Mouse (Mus musculus): ENCODE results near the gene Bfar. TPM values are rescaled to one million over a fixed set of nuclear protein-coding genes. Genes with fewer than 3 reads are reported as not detected.
"Not testable (repeated sequence)": the region's sequence is repeated elsewhere in the genome, so short reads cannot be mapped to it uniquely, and the experiment has no call there.

The Bfar gene
- polyA plus RNA-seq, 1 experiment from 2014 or later, result 38.3 TPM

DNA sequence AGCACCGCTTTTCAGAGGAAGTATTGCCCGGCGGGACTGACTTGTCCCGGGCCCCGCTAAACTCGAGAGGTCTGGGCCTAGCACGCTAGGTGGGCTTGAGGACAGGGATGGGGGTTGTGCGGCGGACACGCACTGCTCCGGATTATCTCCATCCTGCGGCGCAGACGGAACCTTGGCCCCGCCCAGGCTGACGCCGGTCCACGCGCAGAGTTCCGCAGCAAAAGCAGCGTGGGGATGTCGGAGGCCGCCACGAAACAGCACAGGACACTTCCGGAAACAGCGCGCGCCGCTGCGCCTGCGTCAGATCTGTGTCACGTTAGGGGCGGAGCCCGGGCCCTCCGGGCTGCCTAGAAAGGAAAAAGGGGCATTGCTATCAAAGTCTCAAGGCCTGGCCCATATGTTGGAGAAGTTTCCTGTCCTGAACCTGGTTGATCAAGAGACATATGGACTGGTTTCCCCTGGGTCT, 3.7 kb upstream of the Bfar start, which contains the start of gene Parn:
Gene Parn, minus strand, starts transcription at position 293 of the 466 bp plus-strand sequence.
- H3K4me3 ChIP-seq (ENCODE audit: low read length), result peak within 1 kb of the TSS; percentile 72
- ATAC-seq, result peak; percentile 81
- 0 out of 2 replicates have a peak, but pooled peaks cover 2% of the 10 kb centered on the region for H3K4me1 ChIP-seq (ENCODE audit: control insufficient read depth, insufficient read depth, low read length)
- WGBS, result 0% methylated on average over 35 of the region's 35 CpGs
- peak within 1 kb of the TSS; percentile 62 for H3K27ac ChIP-seq (ENCODE audit: low read length)
- H3K9ac ChIP-seq (ENCODE audit: low read depth, low read length), result peak within 1 kb of the TSS; percentile 78
- peak within 1 kb of the TSS; percentile 59 for H3K4me2 ChIP-seq (ENCODE audit: low read depth, low read length)
- no peaks in the 10 kb centered on the region for H3K36me3 ChIP-seq (ENCODE audit: control insufficient read depth, insufficient read depth, low read length)
- no peaks in the 10 kb centered on the region for H3K9me3 ChIP-seq (ENCODE audit: control insufficient read depth, low read length)
- no peaks in the 10 kb centered on the region for H3K27me3 ChIP-seq (replicated peaks; ENCODE audit: control insufficient read depth, insufficient read depth, low read length)

- 77% methylated on average over 10 of the region's 10 CpGs for WGBS
- H3K36me3 ChIP-seq (ENCODE audit: control insufficient read depth, insufficient read depth, low read length), result no peaks in the 10 kb centered on the region
- H3K27me3 ChIP-seq (replicated peaks; ENCODE audit: control insufficient read depth, insufficient read depth, low read length), result no peaks in the 10 kb centered on the region
- H3K4me1 ChIP-seq (ENCODE audit: control insufficient read depth, insufficient read depth, low read length), result peaks cover 7% of the 10 kb centered on the region; the same call in 1 of the 2 replicates
- H3K9ac ChIP-seq (ENCODE audit: low read depth, low read length), result peak overlapping the region; percentile 78
- no peak overlapping the region; the same call in none of the 2 replicates for H3K27ac ChIP-seq (ENCODE audit: low read length)
- no peaks in the 10 kb centered on the region for H3K9me3 ChIP-seq (ENCODE audit: control insufficient read depth, low read length)
- H3K4me2 ChIP-seq (ENCODE audit: low read depth, low read length), result peak overlapping the region; percentile 41; the same call in 1 of the 2 replicates
- H3K4me3 ChIP-seq (ENCODE audit: low read length), result peak overlapping the region; percentile 72
- no peak for ATAC-seq
Measured at GRCm38 (mm10) chr16:13668402-13669108, 3.1 kb upstream of the Bfar start.

DNA sequence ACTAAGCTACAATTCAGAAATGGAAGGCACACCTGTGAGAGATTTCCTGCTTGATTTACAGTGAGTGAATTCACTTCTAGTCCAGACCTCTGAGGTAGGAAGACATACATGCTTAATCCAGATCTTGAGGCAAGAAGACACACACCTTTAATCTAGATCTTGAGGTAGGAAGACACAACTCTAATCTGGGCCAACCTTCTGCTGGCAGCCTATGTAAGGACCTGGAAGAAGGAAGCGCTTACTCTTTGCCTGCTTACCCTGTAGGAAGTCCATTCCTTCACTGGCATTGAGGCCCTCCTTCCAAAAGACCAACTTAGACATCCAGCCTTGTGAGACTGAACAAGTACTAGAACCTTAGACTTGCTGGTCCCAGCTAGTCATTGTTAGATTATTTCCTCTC, 2.4 kb upstream of the Bfar start:
- H3K36me3 ChIP-seq (ENCODE audit: control insufficient read depth, insufficient read depth, low read length), result no peaks in the 10 kb centered on the region
- H3K4me3 ChIP-seq (ENCODE audit: low read length), result no peak overlapping the region
- no peaks in the 10 kb centered on the region for H3K27me3 ChIP-seq (replicated peaks; ENCODE audit: control insufficient read depth, insufficient read depth, low read length)
- 95% methylated on average over 1 of the region's 1 CpGs for WGBS
- H3K4me1 ChIP-seq (ENCODE audit: control insufficient read depth, insufficient read depth, low read length), result peaks cover 7% of the 10 kb centered on the region; the same call in 1 of the 2 replicates
- no peak overlapping the region for H3K27ac ChIP-seq (ENCODE audit: low read length)
- no peak overlapping the region for H3K4me2 ChIP-seq (ENCODE audit: low read depth, low read length)
- no peak overlapping the region for H3K9ac ChIP-seq (ENCODE audit: low read depth, low read length)
- no peaks in the 10 kb centered on the region for H3K9me3 ChIP-seq (ENCODE audit: control insufficient read depth, low read length)
- ATAC-seq, result no peak

GRCm38 (mm10) chr16:13670896-13671295, 762 bp upstream of the Bfar start:
- not testable (repeated sequence) for H3K36me3 ChIP-seq (ENCODE audit: control insufficient read depth, insufficient read depth, low read length); H3K9me3 ChIP-seq (ENCODE audit: control insufficient read depth, low read length); ATAC-seq; H3K4me3 ChIP-seq (ENCODE audit: low read length); H3K9ac ChIP-seq (ENCODE audit: low read depth, low read length); H3K4me1 ChIP-seq (ENCODE audit: control insufficient read depth, insufficient read depth, low read length); H3K27me3 ChIP-seq (replicated peaks; ENCODE audit: control insufficient read depth, insufficient read depth, low read length); H3K27ac ChIP-seq (ENCODE audit: low read length)
- H3K4me2 ChIP-seq (ENCODE audit: low read depth, low read length), result peak overlapping the region; percentile 55; the same call in 1 of the 2 replicates
- WGBS, result 67% methylated on average over 5 of the region's 5 CpGs

DNA sequence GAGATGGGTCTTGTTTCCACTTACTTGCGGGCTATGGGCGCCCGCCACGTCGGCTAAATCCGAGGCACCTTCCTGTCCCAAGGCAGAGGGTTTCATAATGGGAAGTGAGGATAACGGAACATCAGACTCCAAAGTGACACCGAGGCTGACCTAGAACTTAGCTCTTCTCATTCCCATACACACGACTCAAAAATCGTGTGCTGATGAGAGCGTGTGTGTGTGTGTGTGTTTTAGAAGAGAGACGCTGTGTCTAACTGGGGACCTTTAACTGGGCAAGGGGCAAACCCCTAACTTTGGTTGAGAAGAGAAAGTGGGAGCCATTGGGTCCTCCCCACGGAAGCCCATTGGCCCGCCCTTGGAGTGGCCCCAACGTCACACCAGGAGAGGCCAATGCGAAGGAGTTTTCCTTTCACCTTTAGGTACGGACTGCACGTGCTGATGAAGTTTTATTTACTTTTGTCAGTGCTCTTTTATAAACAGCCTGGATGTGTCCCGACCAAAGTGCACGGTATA, 784 bp downstream of the Bfar start:
- ATAC-seq, result peak; percentile 83

DNA sequence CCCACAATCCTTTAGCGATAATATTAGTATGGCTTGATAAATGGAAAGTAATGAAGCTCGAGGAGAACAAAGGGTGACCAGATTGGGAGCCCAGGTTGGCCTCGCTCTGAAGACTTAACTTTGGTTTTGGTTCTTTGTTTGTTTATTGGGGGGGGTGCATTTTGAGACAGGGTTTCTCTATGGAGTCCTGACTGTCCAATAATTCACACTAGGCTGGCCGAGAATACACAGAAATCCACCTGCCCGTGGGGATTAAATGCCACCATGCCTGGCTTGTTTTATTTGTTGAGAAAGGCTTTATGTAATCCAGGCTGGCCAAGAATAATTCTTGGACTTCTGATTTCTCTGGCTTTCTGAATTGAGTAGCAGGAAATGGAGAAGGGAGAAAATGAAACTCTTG, 1.5 kb downstream of the Bfar start:
- H3K36me3 ChIP-seq (ENCODE audit: control insufficient read depth, insufficient read depth, low read length), result peaks cover 4% of the 10 kb centered on the region; the same call in 1 of the 2 replicates
- 77% methylated on average over 5 of the region's 5 CpGs for WGBS

More for the DNA sequence above, 784 bp downstream of the Bfar start:
- H3K9me3 ChIP-seq (ENCODE audit: control insufficient read depth, low read length), result no peaks in the 10 kb centered on the region
- H3K4me3 ChIP-seq (ENCODE audit: low read length), result peak overlapping the region; percentile 73
- H3K36me3 ChIP-seq (ENCODE audit: control insufficient read depth, insufficient read depth, low read length), result peaks cover 4% of the 10 kb centered on the region; the same call in 1 of the 2 replicates
- H3K27ac ChIP-seq (ENCODE audit: low read length), result peak overlapping the region; percentile 79
- H3K9ac ChIP-seq (ENCODE audit: low read depth, low read length), result peak overlapping the region; percentile 82
- H3K4me2 ChIP-seq (ENCODE audit: low read depth, low read length), result peak overlapping the region; percentile 71
- no peaks in the 10 kb centered on the region for H3K27me3 ChIP-seq (replicated peaks; ENCODE audit: control insufficient read depth, insufficient read depth, low read length)
- H3K4me1 ChIP-seq (ENCODE audit: control insufficient read depth, insufficient read depth, low read length), result peaks cover 7% of the 10 kb centered on the region; the same call in 1 of the 2 replicates
- under 1% methylated on average over 20 of the region's 20 CpGs for WGBS

DNA sequence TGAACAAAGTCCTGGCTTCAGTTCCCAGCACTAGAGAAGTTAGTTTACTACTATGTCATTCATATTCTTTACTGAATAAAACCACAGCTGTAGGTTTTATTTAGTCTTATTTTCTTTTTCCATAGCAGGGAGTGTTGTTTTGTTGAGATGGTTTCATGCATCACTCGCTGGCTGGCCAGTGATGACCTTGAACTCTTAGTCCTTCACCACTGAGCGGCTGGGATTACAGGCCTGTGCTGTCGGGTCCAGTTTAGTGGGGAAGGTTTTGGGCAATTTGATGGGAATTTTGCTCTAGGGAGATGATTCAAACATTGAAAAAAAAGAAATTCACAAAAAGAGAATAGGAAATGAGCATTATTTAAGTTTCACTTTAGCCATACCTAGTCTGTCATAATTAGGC, 2.9 kb downstream of the Bfar start:
- Histone ChIP-seq H3K9ac (ENCODE audit: low read depth, low read length) (no peak overlapping the region), H3K36me3 (ENCODE audit: control insufficient read depth, insufficient read depth, low read length) (peaks cover 4% of the 10 kb centered on the region; the same call in 1 of the 2 replicates), H3K27me3 (replicated peaks; ENCODE audit: control insufficient read depth, insufficient read depth, low read length) (no peaks in the 10 kb centered on the region), H3K4me3 (ENCODE audit: low read length) (no peak overlapping the region), H3K4me2 (ENCODE audit: low read depth, low read length) (no peak overlapping the region), H3K27ac (ENCODE audit: low read length) (no peak overlapping the region), H3K4me1 (ENCODE audit: control insufficient read depth, insufficient read depth, low read length) (peaks cover 7% of the 10 kb centered on the region; the same call in 1 of the 2 replicates), H3K9me3 (ENCODE audit: control insufficient read depth, low read length) (no peaks in the 10 kb centered on the region)
- WGBS, result 89% methylated on average over 3 of the region's 3 CpGs
- no peak for ATAC-seq

More for the DNA sequence above, 1.5 kb downstream of the Bfar start:
- no peak for ATAC-seq
- Histone ChIP-seq H3K4me3 (ENCODE audit: low read length) (peak overlapping the region; percentile 73; the same call in 1 of the 2 replicates), H3K27ac (ENCODE audit: low read length) (no peak overlapping the region), H3K4me2 (ENCODE audit: low read depth, low read length) (peak overlapping the region; percentile 71), H3K27me3 (replicated peaks; ENCODE audit: control insufficient read depth, insufficient read depth, low read length) (no peaks in the 10 kb centered on the region), H3K9ac (ENCODE audit: low read depth, low read length) (no peak overlapping the region), H3K4me1 (ENCODE audit: control insufficient read depth, insufficient read depth, low read length) (peaks cover 7% of the 10 kb centered on the region; the same call in 1 of the 2 replicates), H3K9me3 (ENCODE audit: control insufficient read depth, low read length) (no peaks in the 10 kb centered on the region)

- Histone ChIP-seq H3K4me2 (ENCODE audit: low read depth, low read length) (no peak overlapping the region), H3K27ac (ENCODE audit: low read length) (no peak overlapping the region), H3K4me1 (ENCODE audit: control insufficient read depth, insufficient read depth, low read length) (no peaks in the 10 kb centered on the region), H3K9me3 (ENCODE audit: control insufficient read depth, low read length) (no peaks in the 10 kb centered on the region), H3K36me3 (ENCODE audit: control insufficient read depth, insufficient read depth, low read length) (peaks cover 6% of the 10 kb centered on the region; the same call in 1 of the 2 replicates), H3K27me3 (replicated peaks; ENCODE audit: control insufficient read depth, insufficient read depth, low read length) (no peaks in the 10 kb centered on the region), H3K4me3 (ENCODE audit: low read length) (no peak overlapping the region), H3K9ac (ENCODE audit: low read depth, low read length) (no peak overlapping the region)
- WGBS, result 85% methylated on average over 3 of the region's 3 CpGs
- peak; percentile 79 for ATAC-seq
Measured at GRCm38 (mm10) chr16:13678601-13679319, 7.1 kb downstream of the Bfar start.

- H3K9ac ChIP-seq (ENCODE audit: low read depth, low read length), result no peak overlapping the region
- no peak overlapping the region for H3K4me3 ChIP-seq (ENCODE audit: low read length)
- no peak for ATAC-seq
- no peak overlapping the region for H3K27ac ChIP-seq (ENCODE audit: low read length)
- no peaks in the 10 kb centered on the region for H3K9me3 ChIP-seq (ENCODE audit: control insufficient read depth, low read length)
- 88% methylated on average over 7 of the region's 7 CpGs for WGBS
- H3K27me3 ChIP-seq (replicated peaks; ENCODE audit: control insufficient read depth, insufficient read depth, low read length), result no peaks in the 10 kb centered on the region
- H3K36me3 ChIP-seq (ENCODE audit: control insufficient read depth, insufficient read depth, low read length), result peaks cover 17% of the 10 kb centered on the region
- no peak overlapping the region for H3K4me2 ChIP-seq (ENCODE audit: low read depth, low read length)
- H3K4me1 ChIP-seq (ENCODE audit: control insufficient read depth, insufficient read depth, low read length), result no peaks in the 10 kb centered on the region
Measured at GRCm38 (mm10) chr16:13698998-13699397, 27.3 kb downstream of the Bfar start.

Data from intestine, embryonic 16.5 days (tissue).